Mouse (Mus musculus): ENCODE measurements around the gene Olfr706. TPM values are rescaled to one million over a fixed set of nuclear protein-coding genes. Genes with fewer than 3 reads are reported as not detected.
"Not testable (repeated sequence)": the region's sequence is repeated elsewhere in the genome, so short reads cannot be mapped to it uniquely, and the experiment has no call there.

The Olfr706 gene
- not detected in 2 replicates for polyA plus RNA-seq (2015; fragmentation: Nextera tagmentation; extraction: Ambion mirVana)

DNA sequence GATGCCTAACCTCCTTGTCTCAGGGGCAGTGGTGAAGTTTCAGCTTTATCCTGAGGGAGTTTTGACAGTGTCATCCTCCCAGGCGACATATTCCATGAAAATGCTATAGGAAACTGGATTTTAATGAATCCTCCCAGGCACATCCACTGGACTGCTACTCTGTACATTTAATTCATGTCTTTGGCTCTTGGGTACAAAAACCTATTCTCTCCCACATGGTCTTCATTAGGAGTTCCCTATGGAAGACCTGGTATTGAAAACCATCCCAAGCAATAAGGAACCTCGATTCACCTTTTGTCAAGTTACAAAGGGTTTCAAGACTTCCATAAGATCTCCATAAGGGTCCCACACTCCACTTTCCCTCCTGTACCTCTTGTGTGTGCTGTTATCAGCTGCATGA lies at the start of gene Olfr706:
Gene Olfr706 (minus strand): TSS at position 101 of the 400 bp plus-strand sequence.
- Histone ChIP-seq H3K4me2 (no peak within 1 kb of the TSS), H3K4me1 (no peaks in the 10 kb centered on the region), H3K36me3 (no peaks in the 10 kb centered on the region), H3K9ac (no peak within 1 kb of the TSS), H3K9me3 (replicated peaks) (no peaks in the 10 kb centered on the region), H3K27me3 (no peaks in the 10 kb centered on the region), H3K27ac (no peak within 1 kb of the TSS), H3K4me3 (replicated peaks) (no peak within 1 kb of the TSS)
- ATAC-seq (replicated peaks; ENCODE audit: low FRiP score) = no peak
- WGBS = 85% methylated on average over 2 of the region's 2 CpGs

DNA sequence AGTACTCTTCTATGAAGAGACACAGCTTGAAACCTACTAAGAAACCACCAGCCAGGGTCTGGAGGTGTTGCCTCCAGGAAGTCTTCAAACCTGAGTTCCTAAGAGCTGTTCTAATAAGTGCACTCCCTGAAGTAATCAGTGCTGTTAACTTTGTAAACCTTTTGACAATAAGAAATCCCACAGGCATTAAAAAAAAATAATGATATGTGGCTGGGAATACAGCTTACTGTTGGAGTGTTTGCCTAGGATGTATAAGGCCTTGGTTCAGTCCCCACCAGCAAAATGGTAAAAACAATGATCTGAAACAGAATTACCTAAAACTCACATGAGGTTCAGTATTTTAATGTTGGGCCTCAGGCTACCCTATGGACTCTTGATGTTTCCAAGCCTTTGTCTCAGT lies 44.2 kb upstream of the Olfr706 start, which contains the start of gene Olfr709-ps1:
Gene Olfr709-ps1 (minus strand): TSS at position 101 of the 400 bp plus-strand sequence.
- Histone ChIP-seq H3K9ac (no peak within 1 kb of the TSS), H3K4me3 (replicated peaks) (no peak within 1 kb of the TSS), H3K4me2 (no peak within 1 kb of the TSS), H3K36me3 (no peaks in the 10 kb centered on the region), H3K9me3 (replicated peaks) (no peaks in the 10 kb centered on the region), H3K4me1 (no peaks in the 10 kb centered on the region), H3K27ac (no peak within 1 kb of the TSS), H3K27me3 (no peaks in the 10 kb centered on the region)
- ATAC-seq (replicated peaks; ENCODE audit: low FRiP score) = no peak

DNA sequence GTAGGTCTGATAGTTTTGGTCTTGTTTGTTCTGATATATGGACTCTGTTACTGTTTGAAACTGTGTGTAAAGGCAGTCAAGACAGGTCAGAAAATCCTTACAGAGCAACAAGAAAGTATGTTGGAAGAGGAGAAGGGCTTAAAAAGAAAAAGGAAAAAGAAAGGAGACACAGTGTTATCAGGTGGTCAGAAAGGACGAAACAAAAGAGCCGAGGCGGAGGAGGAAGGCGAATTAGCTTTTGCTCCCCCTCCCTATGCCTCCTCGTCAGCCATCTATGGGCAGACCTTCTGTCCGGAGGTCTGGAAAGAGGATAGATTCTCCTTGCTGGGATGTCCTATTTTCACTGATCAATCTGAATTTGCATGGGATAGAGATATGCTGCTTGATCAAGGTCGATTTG lies 33.0 kb upstream of the Olfr706 start:
- not testable (repeated sequence) for H3K9me3 ChIP-seq (replicated peaks); H3K9ac ChIP-seq; H3K27ac ChIP-seq; H3K4me1 ChIP-seq; H3K27me3 ChIP-seq; H3K36me3 ChIP-seq; H3K4me2 ChIP-seq; ATAC-seq (replicated peaks; ENCODE audit: low FRiP score); H3K4me3 ChIP-seq (replicated peaks)
- WGBS = 91% methylated on average over 7 of the region's 7 CpGs

DNA sequence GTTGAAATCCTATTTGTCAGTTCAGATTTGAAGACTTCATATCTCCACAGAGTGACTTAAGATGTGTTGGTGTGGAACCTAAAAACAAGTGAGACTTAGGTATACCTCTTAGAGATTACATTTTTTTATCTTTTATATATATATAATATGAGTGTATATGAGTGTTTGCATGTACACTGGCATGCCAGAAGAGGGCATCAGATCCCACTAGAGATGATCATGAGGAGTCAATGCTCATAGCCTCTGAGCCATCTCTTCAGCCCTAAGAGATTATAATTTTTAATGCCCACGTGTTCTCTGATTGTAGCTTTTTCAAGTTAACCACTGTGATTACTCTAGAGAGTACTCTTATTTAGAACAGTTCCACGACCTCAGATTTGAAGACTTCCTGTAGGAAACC lies 19.7 kb upstream of the Olfr706 start, which contains the start of gene Olfr1532-ps1:
Gene Olfr1532-ps1 (plus strand): TSS at position 326 of the 400 bp plus-strand sequence.
- H3K4me3 ChIP-seq (replicated peaks) = no peak within 1 kb of the TSS
- H3K4me2 ChIP-seq = no peak within 1 kb of the TSS
- H3K36me3 ChIP-seq = no peaks in the 10 kb centered on the region
- ATAC-seq (replicated peaks; ENCODE audit: low FRiP score) = no peak
- H3K9ac ChIP-seq = no peak within 1 kb of the TSS
- no peaks in the 10 kb centered on the region for H3K27me3 ChIP-seq
- no peaks in the 10 kb centered on the region for H3K4me1 ChIP-seq
- WGBS = 67% methylated on average over 2 of the region's 2 CpGs
- H3K27ac ChIP-seq = no peak within 1 kb of the TSS
- H3K9me3 ChIP-seq (replicated peaks) = no peaks in the 10 kb centered on the region

DNA sequence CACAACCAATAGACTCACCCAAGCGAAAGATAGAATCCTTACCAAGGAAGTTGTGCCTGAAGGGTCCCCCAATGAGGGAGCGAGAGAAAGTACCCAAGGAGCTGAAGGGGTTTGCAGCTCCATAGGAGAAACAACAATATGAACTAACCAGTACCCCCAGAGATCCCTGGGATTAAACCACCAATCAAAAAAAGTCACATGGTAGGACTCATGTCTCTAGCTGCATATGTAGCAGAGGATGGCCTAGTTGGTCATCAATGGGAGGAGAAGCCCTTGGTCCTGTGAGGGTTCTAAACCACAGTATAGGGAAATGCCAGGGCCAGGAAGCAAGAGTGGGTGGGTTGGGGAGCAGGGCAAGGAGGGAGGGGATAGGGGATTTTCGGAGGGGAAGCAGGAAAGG lies 13.2 kb upstream of the Olfr706 start, which contains the start of gene Olfr707:
Gene Olfr707 (minus strand): TSS at position 101 of the 400 bp plus-strand sequence.
- ATAC-seq (replicated peaks; ENCODE audit: low FRiP score); H3K27ac ChIP-seq; H3K4me2 ChIP-seq; H3K27me3 ChIP-seq; H3K36me3 ChIP-seq; H3K9ac ChIP-seq; H3K4me1 ChIP-seq; H3K4me3 ChIP-seq (replicated peaks); H3K9me3 ChIP-seq (replicated peaks): not testable (repeated sequence)
- WGBS = 87% methylated on average over 3 of the region's 3 CpGs

DNA sequence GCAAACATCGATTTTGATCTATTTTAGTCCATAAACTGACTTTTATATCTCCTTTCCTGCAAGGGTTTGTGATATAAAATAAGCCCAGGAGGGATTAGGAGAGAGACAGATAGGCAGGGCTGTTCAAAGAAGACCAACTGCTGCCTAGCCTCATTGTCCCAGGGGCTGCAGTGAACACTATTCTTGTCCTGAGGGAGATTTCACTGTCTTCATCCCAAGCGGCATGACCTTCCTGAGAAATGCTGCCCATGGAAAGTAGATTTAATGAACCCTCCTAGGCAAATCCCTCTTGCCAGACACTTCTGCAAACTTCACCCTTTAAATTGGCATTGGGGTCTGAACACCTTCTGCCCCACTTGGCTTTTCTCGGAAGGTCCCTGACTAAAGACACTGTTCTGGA lies 11.2 kb downstream of the Olfr706 start, which contains the start of gene Olfr705:
Gene Olfr705 (minus strand): TSS at position 101 of the 400 bp plus-strand sequence.
- Histone ChIP-seq H3K27me3 (no peaks in the 10 kb centered on the region), H3K36me3 (no peaks in the 10 kb centered on the region), H3K9me3 (replicated peaks) (no peaks in the 10 kb centered on the region), H3K9ac (no peak within 1 kb of the TSS), H3K4me1 (no peaks in the 10 kb centered on the region), H3K4me3 (replicated peaks) (no peak within 1 kb of the TSS), H3K4me2 (no peak within 1 kb of the TSS), H3K27ac (no peak within 1 kb of the TSS)
- no peak for ATAC-seq (replicated peaks; ENCODE audit: low FRiP score)
- WGBS = 78% methylated on average over 3 of the region's 3 CpGs

DNA sequence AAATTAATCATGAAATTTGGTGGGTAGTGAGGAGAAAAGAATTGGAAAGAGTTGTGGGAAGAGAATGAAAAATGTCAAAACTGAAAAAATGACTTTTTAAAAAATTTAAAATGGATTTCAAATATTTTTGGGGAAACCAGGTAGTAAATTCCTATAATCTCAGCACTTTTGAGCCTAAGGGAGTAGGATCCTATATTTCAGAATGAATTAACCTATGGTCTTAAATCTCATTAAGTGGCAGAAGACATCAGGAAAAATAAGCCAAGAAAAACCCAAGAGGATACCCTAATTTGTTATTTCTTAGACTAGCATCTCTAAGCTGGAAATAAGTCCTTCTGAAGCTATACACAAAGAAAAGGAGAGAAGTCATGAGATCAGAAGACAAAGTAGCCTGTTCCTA lies 25.1 kb downstream of the Olfr706 start, which contains the start of gene Olfr704:
Gene Olfr704 (plus strand): TSS at position 301 of the 400 bp plus-strand sequence.
- H3K27ac ChIP-seq = no peak within 1 kb of the TSS
- no peaks in the 10 kb centered on the region for H3K27me3 ChIP-seq
- H3K36me3 ChIP-seq = no peaks in the 10 kb centered on the region
- H3K9me3 ChIP-seq (replicated peaks) = no peaks in the 10 kb centered on the region
- no peak within 1 kb of the TSS for H3K4me2 ChIP-seq
- ATAC-seq (replicated peaks; ENCODE audit: low FRiP score) = no peak
- H3K4me3 ChIP-seq (replicated peaks) = no peak within 1 kb of the TSS
- H3K4me1 ChIP-seq = no peaks in the 10 kb centered on the region
- no peak within 1 kb of the TSS for H3K9ac ChIP-seq

DNA sequence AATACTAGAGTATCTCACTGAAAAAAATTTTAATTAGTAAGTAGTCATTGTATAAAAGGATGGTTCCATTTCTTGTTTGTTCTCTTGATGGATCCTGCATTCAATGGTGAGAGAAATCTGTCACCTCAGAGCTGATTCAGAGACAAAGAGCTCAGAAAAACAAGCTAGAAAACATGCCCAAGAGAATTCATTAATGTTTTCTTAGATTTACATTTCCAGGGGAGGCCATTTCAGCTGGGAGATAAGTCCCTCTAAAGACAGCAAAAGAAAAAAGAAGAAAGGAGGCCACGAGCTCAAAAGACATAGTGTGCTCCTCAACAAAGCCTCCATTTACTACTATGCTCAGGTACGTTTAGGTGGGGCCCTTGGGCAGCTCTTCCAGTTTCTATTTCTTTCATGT lies 44.9 kb downstream of the Olfr706 start, which contains the start of gene Olfr703:
Gene Olfr703 (plus strand): TSS at position 301 of the 400 bp plus-strand sequence.
- Histone ChIP-seq H3K9ac (no peak within 1 kb of the TSS), H3K9me3 (replicated peaks) (no peaks in the 10 kb centered on the region), H3K27ac (no peak within 1 kb of the TSS), H3K4me1 (no peaks in the 10 kb centered on the region), H3K27me3 (no peaks in the 10 kb centered on the region), H3K36me3 (no peaks in the 10 kb centered on the region), H3K4me3 (replicated peaks) (no peak within 1 kb of the TSS), H3K4me2 (no peak within 1 kb of the TSS)
- ATAC-seq (replicated peaks; ENCODE audit: low FRiP score) = no peak
- WGBS = 78% methylated on average over 2 of the region's 2 CpGs

DNA sequence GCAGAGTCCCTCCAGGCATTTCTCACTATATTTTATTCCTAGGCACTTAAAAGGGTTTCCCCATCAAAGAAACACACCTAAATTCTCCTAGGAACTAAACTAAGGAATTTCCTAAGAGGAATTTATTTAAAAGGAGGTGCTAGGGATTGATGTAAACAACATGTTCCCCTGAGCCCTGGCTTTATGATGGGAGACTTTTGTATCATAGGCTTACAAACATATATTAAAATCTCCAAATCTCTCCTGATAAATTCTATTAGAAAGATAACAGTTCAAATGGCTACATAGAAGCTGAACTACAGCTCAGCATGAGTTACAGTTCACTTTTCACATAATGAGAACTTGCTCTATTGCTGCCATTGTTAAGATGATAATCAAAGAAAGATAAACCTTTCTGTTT lies 54.2 kb downstream of the Olfr706 start, which contains the start of gene Olfr702:
Gene Olfr702 (minus strand): TSS at position 101 of the 400 bp plus-strand sequence.
- Histone ChIP-seq H3K27me3 (no peaks in the 10 kb centered on the region), H3K27ac (no peak within 1 kb of the TSS), H3K4me2 (no peak within 1 kb of the TSS), H3K4me3 (replicated peaks) (no peak within 1 kb of the TSS), H3K9me3 (replicated peaks) (no peaks in the 10 kb centered on the region), H3K36me3 (no peaks in the 10 kb centered on the region), H3K9ac (no peak within 1 kb of the TSS), H3K4me1 (no peaks in the 10 kb centered on the region)
- ATAC-seq (replicated peaks; ENCODE audit: low FRiP score) = no peak

Other genes starting within 250 kb of the Olfr706 start
- not detected in 2 replicates for gene Olfr693, start 207.6 kb downstream of the Olfr706 start, polyA plus RNA-seq (2015; fragmentation: Nextera tagmentation; extraction: Ambion mirVana)
- not detected in 2 replicates for gene Olfr694, start 196.3 kb downstream of the Olfr706 start, polyA plus RNA-seq (2015; fragmentation: Nextera tagmentation; extraction: Ambion mirVana)
- not detected in 2 replicates for gene Olfr695, start 171.8 kb downstream of the Olfr706 start, polyA plus RNA-seq (2015; fragmentation: Nextera tagmentation; extraction: Ambion mirVana)
- not detected in 2 replicates for gene Olfr697, start 145.7 kb downstream of the Olfr706 start, polyA plus RNA-seq (2015; fragmentation: Nextera tagmentation; extraction: Ambion mirVana)
- not detected in 2 replicates for gene Olfr698, start 132.8 kb downstream of the Olfr706 start, polyA plus RNA-seq (2015; fragmentation: Nextera tagmentation; extraction: Ambion mirVana)
- gene Olfr699, start 95.0 kb downstream of the Olfr706 start, polyA plus RNA-seq (2015; fragmentation: Nextera tagmentation; extraction: Ambion mirVana) = not detected in 2 replicates
- not detected in 2 replicates for gene Olfr700, start 79.3 kb downstream of the Olfr706 start, polyA plus RNA-seq (2015; fragmentation: Nextera tagmentation; extraction: Ambion mirVana)
- not detected in 2 replicates for gene Olfr701, start 74.0 kb downstream of the Olfr706 start, polyA plus RNA-seq (2015; fragmentation: Nextera tagmentation; extraction: Ambion mirVana)
- not detected in 2 replicates for gene Olfr702, start 54.3 kb downstream of the Olfr706 start, polyA plus RNA-seq (2015; fragmentation: Nextera tagmentation; extraction: Ambion mirVana)
- gene Olfr703, start 44.8 kb downstream of the Olfr706 start, polyA plus RNA-seq (2015; fragmentation: Nextera tagmentation; extraction: Ambion mirVana) = not detected in 2 replicates
- not detected in 2 replicates for gene Olfr704, start 25.0 kb downstream of the Olfr706 start, polyA plus RNA-seq (2015; fragmentation: Nextera tagmentation; extraction: Ambion mirVana)
- not detected in 2 replicates for gene Olfr705, start 11.3 kb downstream of the Olfr706 start, polyA plus RNA-seq (2015; fragmentation: Nextera tagmentation; extraction: Ambion mirVana)
- gene Olfr707, start 13.1 kb upstream of the Olfr706 start, polyA plus RNA-seq (2015; fragmentation: Nextera tagmentation; extraction: Ambion mirVana) = not detected in 2 replicates
- gene Olfr1532-ps1, start 19.8 kb upstream of the Olfr706 start, polyA plus RNA-seq (2015; fragmentation: Nextera tagmentation; extraction: Ambion mirVana) = not detected in 2 replicates
- gene Olfr709-ps1, start 44.1 kb upstream of the Olfr706 start, polyA plus RNA-seq (2015; fragmentation: Nextera tagmentation; extraction: Ambion mirVana) = not detected in 2 replicates
- gene Olfr710, start 60.1 kb upstream of the Olfr706 start, polyA plus RNA-seq (2015; fragmentation: Nextera tagmentation; extraction: Ambion mirVana) = not detected in 2 replicates
- gene Olfr6, start 75.8 kb upstream of the Olfr706 start, polyA plus RNA-seq (2015; fragmentation: Nextera tagmentation; extraction: Ambion mirVana) = not detected in 2 replicates
- not detected in 2 replicates for gene Olfr711, start 87.3 kb upstream of the Olfr706 start, polyA plus RNA-seq (2015; fragmentation: Nextera tagmentation; extraction: Ambion mirVana)
- not detected in 2 replicates for gene Olfr2, start 117.9 kb upstream of the Olfr706 start, polyA plus RNA-seq (2015; fragmentation: Nextera tagmentation; extraction: Ambion mirVana)
- gene Olfr713, start 143.0 kb upstream of the Olfr706 start, polyA plus RNA-seq (2015; fragmentation: Nextera tagmentation; extraction: Ambion mirVana) = not detected in 2 replicates
- gene Olfr714, start 182.8 kb upstream of the Olfr706 start, polyA plus RNA-seq (2015; fragmentation: Nextera tagmentation; extraction: Ambion mirVana) = not detected in 2 replicates
- not detected in 2 replicates for gene Olfr17, start 205.1 kb upstream of the Olfr706 start, polyA plus RNA-seq (2015; fragmentation: Nextera tagmentation; extraction: Ambion mirVana)
- not detected in 2 replicates for gene Olfr715b, start 222.2 kb upstream of the Olfr706 start, polyA plus RNA-seq (2015; fragmentation: Nextera tagmentation; extraction: Ambion mirVana)
- gene Olfr715, start 242.9 kb upstream of the Olfr706 start, polyA plus RNA-seq (2015; fragmentation: Nextera tagmentation; extraction: Ambion mirVana) = not detected in 2 replicates